Mouse (Mus musculus) embryonic fibroblast, embryonic 13.5 days (primary cell): Measurements from ENCODE around the gene Ldlrad3. TPM values are rescaled to one million over a fixed set of nuclear protein-coding genes. Genes with fewer than 3 reads are reported as not detected.

ENCODE experiments used
- H3K27ac ChIP-seq: 2 replicates; pipeline ENCODE4 v1.5.1; 2012; ENCODE audit warnings: low read length, control low read depth, inconsistent platforms; ENCODE audit not compliant: insufficient read depth
- H3K4me1 ChIP-seq: 2 replicates; pipeline ENCODE4 v1.6.1; 2011; ENCODE audit warnings: low read length; ENCODE audit not compliant: control insufficient read depth, insufficient read depth
- H3K4me3 ChIP-seq: 2 replicates; pipeline ENCODE4 v1.5.1; 2011; ENCODE audit warnings: mild to moderate bottlenecking, control low read depth, low read length; ENCODE audit not compliant: insufficient read depth
- CTCF ChIP-seq: IDR thresholded peaks from 2 replicates; pipeline ENCODE4 v1.5.1; 2011; ENCODE audit warnings: mild to moderate bottlenecking, control low read depth, low read length, moderate library complexity, borderline replicate concordance; ENCODE audit not compliant: insufficient read depth
- POLR2A ChIP-seq: IDR thresholded peaks from 2 replicates; pipeline ENCODE4 v1.6.1; 2011; ENCODE audit warnings: low read depth, mild to moderate bottlenecking, control low read depth, low read length, moderate library complexity
- polyA plus RNA-seq: library from polyadenylated mRNA; stranded (reverse); fragments of >200 nt; gene quantifications from 2 replicates; pipeline ENCODE4 v1.2.4, GENCODE M21; 2011; ENCODE audit warnings: low read depth; ENCODE audit not compliant: missing spikeins, insufficient read length

Ldlrad3 gene
- polyA plus RNA-seq, 1 experiment = 19.6 TPM

- no peak overlapping the region for H3K27ac ChIP-seq
- no peaks in the 10 kb centered on the region for H3K4me1 ChIP-seq
- H3K4me3 ChIP-seq = no peak overlapping the region
- TF ChIP-seq POLR2A (no peak), CTCF (no peak)
Measured at GRCm38 (mm10) chr2:102063906-102064505, 122.2 kb downstream of the Ldlrad3 start.

DNA sequence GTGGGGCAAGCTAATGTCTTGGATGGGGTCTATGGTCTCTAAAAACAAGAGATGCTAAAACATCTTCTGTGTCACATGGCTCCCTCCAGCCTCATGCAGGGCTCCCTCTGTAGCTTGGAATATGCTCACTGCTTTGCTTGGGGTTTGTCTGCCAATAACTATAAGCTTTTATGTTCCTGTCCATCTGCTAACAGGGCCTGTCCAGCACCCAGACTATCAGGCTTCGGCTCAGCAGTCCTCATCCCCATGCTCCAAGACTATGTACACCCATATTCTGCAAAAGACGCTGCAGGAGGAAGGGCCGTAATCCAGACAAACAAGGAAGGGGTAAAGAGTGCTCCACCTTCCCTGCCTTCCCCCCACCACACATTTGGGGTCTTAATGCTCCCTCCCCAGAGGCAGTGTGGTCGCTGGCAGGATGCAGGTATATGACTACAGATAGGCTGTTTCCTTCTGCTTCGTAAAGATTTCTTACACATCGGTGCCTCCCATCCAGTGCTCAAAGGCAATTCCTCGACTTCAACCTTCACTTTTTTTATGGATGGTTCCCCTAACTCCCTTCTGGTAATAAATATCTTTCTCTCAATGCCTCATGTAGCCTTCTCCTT, 123.2 kb downstream of the Ldlrad3 start:
- Histone ChIP-seq H3K4me3 (no peak overlapping the region), H3K4me1 (no peaks in the 10 kb centered on the region), H3K27ac (no peak overlapping the region)
- no peak for TF ChIP-seq POLR2A
- no peak for TF ChIP-seq CTCF

DNA sequence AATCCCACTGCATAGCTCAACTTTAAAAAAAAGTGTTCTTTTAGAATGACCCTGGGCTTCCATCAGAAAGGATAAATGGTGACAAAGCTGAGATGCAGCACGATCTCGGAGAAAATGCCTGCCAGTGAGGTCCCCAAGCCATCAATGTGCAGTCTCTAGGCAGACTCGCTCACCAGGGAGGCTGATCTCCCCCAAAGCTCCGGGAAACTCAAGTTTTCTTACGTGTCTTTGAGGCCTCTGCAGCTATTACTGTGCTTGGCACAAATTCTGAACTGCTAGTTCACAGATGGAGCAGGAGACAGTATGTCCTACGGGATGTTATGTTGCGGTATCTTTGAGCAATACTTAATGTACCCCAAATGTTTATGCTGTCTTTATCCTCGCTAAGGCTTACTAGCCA, 124.3 kb downstream of the Ldlrad3 start:
- H3K27ac ChIP-seq = no peak overlapping the region
- no peaks in the 10 kb centered on the region for H3K4me1 ChIP-seq
- no peak overlapping the region for H3K4me3 ChIP-seq
- TF ChIP-seq POLR2A (no peak), CTCF (no peak)

DNA sequence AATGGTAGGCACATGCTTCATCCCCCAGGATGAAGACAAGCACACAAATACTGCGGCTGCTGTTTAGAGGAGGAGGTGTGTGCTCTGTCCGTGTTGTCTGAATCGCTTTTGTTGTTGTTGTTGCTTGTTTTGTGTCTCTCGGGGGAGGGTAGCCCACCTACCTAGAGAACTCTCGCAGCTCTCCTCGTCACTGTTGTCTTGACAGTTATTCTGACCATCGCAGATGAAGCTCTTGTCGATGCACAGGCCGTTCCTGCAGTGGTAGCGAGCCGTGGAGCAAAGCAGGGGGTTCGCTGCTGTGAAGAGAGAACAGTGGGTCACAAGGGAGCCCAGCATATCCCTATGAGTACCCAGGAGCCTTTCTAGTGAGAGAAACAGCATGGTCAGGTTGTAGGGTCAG, 128.4 kb downstream of the Ldlrad3 start:
- Histone ChIP-seq H3K4me3 (no peak overlapping the region), H3K4me1 (0 out of 2 replicates have a peak, but pooled peaks cover 2% of the 10 kb centered on the region), H3K27ac (no peak overlapping the region)
- TF ChIP-seq POLR2A (no peak), CTCF (no peak)

GRCm38 (mm10) chr2:102057029-102057685, 129.0 kb downstream of the Ldlrad3 start:
- 0 out of 2 replicates have a peak, but pooled peaks cover 2% of the 10 kb centered on the region for H3K4me1 ChIP-seq
- TF ChIP-seq POLR2A (no peak), CTCF (no peak)
- no peak overlapping the region for H3K27ac ChIP-seq
- no peak overlapping the region for H3K4me3 ChIP-seq

GRCm38 (mm10) chr2:102056144-102056543, 130.0 kb downstream of the Ldlrad3 start:
- no peak overlapping the region for H3K4me3 ChIP-seq
- H3K27ac ChIP-seq = no peak overlapping the region
- TF ChIP-seq POLR2A (no peak), CTCF (no peak)
- 0 out of 2 replicates have a peak, but pooled peaks cover 2% of the 10 kb centered on the region for H3K4me1 ChIP-seq

GRCm38 (mm10) chr2:102052951-102053660, 133.1 kb downstream of the Ldlrad3 start:
- H3K4me1 ChIP-seq = 0 out of 2 replicates have a peak, but pooled peaks cover 2% of the 10 kb centered on the region
- TF ChIP-seq CTCF (no peak), POLR2A (no peak)
- H3K27ac ChIP-seq = no peak overlapping the region
- no peak overlapping the region for H3K4me3 ChIP-seq

DNA sequence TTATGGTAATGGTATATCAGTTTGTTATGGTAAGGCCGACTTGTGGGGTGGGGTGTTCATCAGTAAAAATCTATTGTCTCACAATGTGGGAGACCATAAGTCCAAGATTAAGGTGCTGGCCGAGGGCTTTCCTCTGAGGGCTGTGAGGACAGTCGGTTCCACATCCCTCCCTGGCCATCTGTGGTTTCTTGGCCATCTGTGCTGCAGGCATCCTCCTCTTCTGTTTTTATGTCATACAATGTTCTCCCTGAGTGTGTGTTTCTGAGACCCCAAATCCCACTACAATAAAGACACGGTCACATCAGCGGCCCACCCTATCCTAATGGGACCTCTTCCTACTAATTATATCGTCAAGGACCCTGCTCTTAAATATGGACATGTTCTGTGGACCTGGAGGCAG, 133.8 kb downstream of the Ldlrad3 start:
- no peak overlapping the region for H3K4me3 ChIP-seq
- 0 out of 2 replicates have a peak, but pooled peaks cover 2% of the 10 kb centered on the region for H3K4me1 ChIP-seq
- H3K27ac ChIP-seq = no peak overlapping the region
- TF ChIP-seq CTCF = no peak
- TF ChIP-seq POLR2A = no peak

- TF ChIP-seq CTCF = no peak
- no peak for TF ChIP-seq POLR2A
- H3K4me1 ChIP-seq = 0 out of 2 replicates have a peak, but pooled peaks cover 2% of the 10 kb centered on the region
- no peak overlapping the region for H3K27ac ChIP-seq
- no peak overlapping the region for H3K4me3 ChIP-seq
Measured at GRCm38 (mm10) chr2:102049866-102050550, 136.2 kb downstream of the Ldlrad3 start.
